ENCODE assay signal across 10 mouse cellular contexts in the genomic region with DNA sequence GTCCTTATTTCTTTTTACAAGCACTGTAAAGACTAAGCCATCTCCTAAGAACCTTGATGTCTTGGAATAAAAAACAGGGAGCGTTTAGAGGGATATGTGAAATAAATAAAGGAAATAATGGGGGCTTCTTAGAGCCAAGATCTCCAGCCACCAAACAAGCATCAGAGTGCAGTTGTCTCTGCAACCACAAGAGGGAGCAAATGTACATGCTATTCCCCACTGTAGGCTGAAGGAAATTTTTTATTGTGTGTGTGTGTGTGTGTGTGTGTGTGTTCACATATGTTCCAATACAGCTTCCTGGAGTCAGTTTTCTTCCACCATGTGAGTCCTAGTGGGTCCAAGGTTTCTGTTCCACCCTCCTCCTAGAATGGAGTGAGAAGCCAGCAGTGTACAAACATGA. TPM values are rescaled to one million over a fixed set of nuclear protein-coding genes. Genes with fewer than 3 reads are reported as not detected.
DNase-seq lines count a peak whose midpoint lies in the region; ATAC-seq and TF ChIP-seq lines count a peak whose summit lies in the region.
"Had no signal": no experiment of that assay in that cellular context is flagged by ENCODE, and none has a peak within 500 bp of the region (broad histone marks: within the 10 kb centered on the region; RNA-seq: fewer than 3 reads in every experiment).

No protein-coding gene starts in this region.

- peak; percentile 54 for DNase-seq in adrenal gland, postnatal 10 days
- no peak for DNase-seq in adrenal gland, postnatal 25 days
- DNase-seq in kidney, adult 9 months: peak; percentile 31
- no peak for DNase-seq in kidney, adult 11 months
- DNase-seq in Patski (ENCODE audit: low read depth, low spot score): no peak
- DNase-seq in kidney, postnatal 25 days: peak; percentile 19 to 48
- DNase-seq in mesoderm, embryonic 11.5 days (ENCODE audit: low read depth, low spot score): peak; percentile 30
- no peak for DNase-seq in ovary, postnatal 10 days (ENCODE audit: low spot score)

- CTCF ChIA-PET in Patski (lab: Charles Lee): no interaction called here

- no peak for ATAC-seq in Patski

- TF ChIP-seq CTCF in Patski (IDR thresholded peaks at IDR 0.05): peak; percentile 71

- no peaks in the 10 kb centered on the region for H3K27me3 ChIP-seq in Patski
- H3K27me3 ChIP-seq: embryonic facial prominence, embryonic 15.5 days had no signal

- in situ Hi-C loops in Patski (cut with MboI; ENCODE audit: low pct_unique_long_range_greater_than_20kb): no loop called here

- POLR2A ChIA-PET in Patski (lab: Charles Lee): no interaction called here

RNA-seq across cellular contexts. Expression of gene Bpifa5, which starts 10.9 kb away (rescaled TPM):
- total RNA-seq in adrenal gland, postnatal 10 days (2021): not detected
- not detected in 2 replicates for total RNA-seq in adrenal gland, postnatal 25 days (2021)
- polyA plus RNA-seq in Patski (2021): not detected
- polyA plus RNA-seq: C2C12; embryonic facial prominence, embryonic 15.5 days had no signal

RNA-seq across cellular contexts. Expression of gene Bpifb1, which starts 17.3 kb away (rescaled TPM):
- total RNA-seq in adrenal gland, postnatal 10 days (2021): not detected
- not detected in 2 replicates for total RNA-seq in adrenal gland, postnatal 25 days (2021)
- 0.04 TPM for polyA plus RNA-seq in Patski (2021)
- polyA plus RNA-seq: C2C12 had no signal

RNA-seq across cellular contexts. Expression of gene Bpifa1, which starts 30.6 kb away (rescaled TPM):
- total RNA-seq in adrenal gland, postnatal 10 days (2021): not detected
- not detected in 2 replicates for total RNA-seq in adrenal gland, postnatal 25 days (2021)
- not detected for polyA plus RNA-seq in Patski (2021)
- polyA plus RNA-seq: C2C12 had no signal

RNA-seq across cellular contexts. Expression of gene Bpifa3, which starts 43.2 kb away (rescaled TPM):
- total RNA-seq in adrenal gland, postnatal 10 days (2021): not detected
- total RNA-seq in adrenal gland, postnatal 25 days (2021): not detected in 2 replicates
- polyA plus RNA-seq in Patski (2021): not detected
- polyA plus RNA-seq: C2C12; embryonic facial prominence, embryonic 15.5 days had no signal

RNA-seq across cellular contexts. Expression of gene Bpifb5, which starts 50.2 kb away (rescaled TPM):
- total RNA-seq in adrenal gland, postnatal 10 days (2021): under 1 TPM in 1 of 2 experiments, not detected in 1; 0.18 TPM
- not detected in 2 replicates for total RNA-seq in adrenal gland, postnatal 25 days (2021)
- polyA plus RNA-seq in Patski (2021): 0.19 TPM
- polyA plus RNA-seq: C2C12 had no signal

Comparison
In these comparisons a context has a peak if more than half of its experiments do, and no peak if none do; other contexts are left out.
1. DNase-seq: peak in adrenal gland, postnatal 10 days (single experiment), kidney, adult 9 months (single experiment), kidney, postnatal 25 days (2 of 2) and mesoderm, embryonic 11.5 days (single experiment); none in adrenal gland, postnatal 25 days (single experiment), kidney, adult 11 months (single experiment), Patski (single experiment) and ovary, postnatal 10 days (single experiment).